Mouse (Mus musculus): ENCODE data around the gene Gm4952. TPM values are rescaled to one million over a fixed set of nuclear protein-coding genes. Genes with fewer than 3 reads are reported as not detected.
"Not testable (repeated sequence)": the region's sequence is repeated elsewhere in the genome, so short reads cannot be mapped to it uniquely, and the experiment has no call there.

Gene Gm4952
- total RNA-seq, 2 experiments from 2014 or later = not detected

- no peak for DNase-seq (ENCODE audit: low spot score)
- intact Hi-C loops (cut with DNase I) = loop anchor here (10.0 kb wide), 1 partner anchor 162 kb away; no protein-coding TSS in a partner anchor
These were observed 3.3 kb upstream of the Gm4952 start for GRCm38 (mm10) chr19:12596290-12597072.

- intact Hi-C loops (cut with DNase I) = loop anchor here (10.0 kb wide), 1 partner anchor 162 kb away; no protein-coding TSS in a partner anchor
- no peak for DNase-seq (ENCODE audit: low spot score)
These were observed 2.7 kb upstream of the Gm4952 start for GRCm38 (mm10) chr19:12597073-12597405.

GRCm38 (mm10) chr19:12598674-12599073, 1.1 kb upstream of the Gm4952 start:
- intact Hi-C loops (cut with DNase I) = loop anchor here (10.0 kb wide), 1 partner anchor 164 kb away; no protein-coding TSS in a partner anchor
- DNase-seq (ENCODE audit: low spot score) = no peak

GRCm38 (mm10) chr19:12600684-12601480, 1.1 kb downstream of the Gm4952 start:
- intact Hi-C loops (cut with DNase I) = no loop called here

GRCm38 (mm10) chr19:12608336-12608735, 8.6 kb downstream of the Gm4952 start:
- intact Hi-C loops (cut with DNase I) = no loop called here

More at GRCm38 (mm10) chr19:12600684-12601480, 1.1 kb downstream of the Gm4952 start:
- DNase-seq (ENCODE audit: low spot score) = no peak

GRCm38 (mm10) chr19:12613646-12614045, 13.9 kb downstream of the Gm4952 start:
- intact Hi-C loops (cut with DNase I) = no loop called here
- DNase-seq (ENCODE audit: low spot score) = no peak

More at GRCm38 (mm10) chr19:12608336-12608735, 8.6 kb downstream of the Gm4952 start:
- DNase-seq (ENCODE audit: low spot score) = no peak

GRCm38 (mm10) chr19:12633176-12633575, 33.4 kb downstream of the Gm4952 start, which contains the start of gene Glyat:
Gene Glyat (plus strand): TSS chr19:12633308.
- intact Hi-C loops (cut with DNase I) = no loop called here
- DNase-seq (ENCODE audit: low spot score) = no peak

- no peak for DNase-seq (ENCODE audit: low spot score)
- intact Hi-C loops (cut with DNase I) = no loop called here
These were observed 34.5 kb downstream of the Gm4952 start for GRCm38 (mm10) chr19:12634259-12634658.

- intact Hi-C loops (cut with DNase I) = no loop called here
These were observed 35.2 kb downstream of the Gm4952 start for GRCm38 (mm10) chr19:12634963-12635362.

GRCm38 (mm10) chr19:12636863-12637262, 37.1 kb downstream of the Gm4952 start:
- DNase-seq (ENCODE audit: low spot score) = no peak
- intact Hi-C loops (cut with DNase I) = no loop called here

More at GRCm38 (mm10) chr19:12634963-12635362, 35.2 kb downstream of the Gm4952 start:
- DNase-seq (ENCODE audit: low spot score) = no peak

GRCm38 (mm10) chr19:12638049-12638448, 38.3 kb downstream of the Gm4952 start:
- no peak for DNase-seq (ENCODE audit: low spot score)
- intact Hi-C loops (cut with DNase I) = no loop called here

GRCm38 (mm10) chr19:12649511-12649910, 49.7 kb downstream of the Gm4952 start:
- no peak for DNase-seq (ENCODE audit: low spot score)
- intact Hi-C loops (cut with DNase I) = no loop called here

GRCm38 (mm10) chr19:12666156-12666555, 66.4 kb downstream of the Gm4952 start:
- intact Hi-C loops (cut with DNase I) = no loop called here
- no peak for DNase-seq (ENCODE audit: low spot score)

- DNase-seq (ENCODE audit: low spot score); intact Hi-C loops (cut with DNase I): not testable (repeated sequence)
These were observed 68.8 kb downstream of the Gm4952 start for GRCm38 (mm10) chr19:12668601-12669000.

- intact Hi-C loops (cut with DNase I) = no loop called here
- no peak for DNase-seq (ENCODE audit: low spot score)
These were observed 70.4 kb downstream of the Gm4952 start, which contains the start of gene Olfr1442 for GRCm38 (mm10) chr19:12670139-12670538. Gene Olfr1442 (plus strand): TSS chr19:12670439.

GRCm38 (mm10) chr19:12671051-12671450, 71.3 kb downstream of the Gm4952 start:
- intact Hi-C loops (cut with DNase I) = no loop called here
- DNase-seq (ENCODE audit: low spot score) = no peak

- no peak for DNase-seq (ENCODE audit: low spot score)
- intact Hi-C loops (cut with DNase I) = no loop called here
These were observed 78.0 kb downstream of the Gm4952 start, which contains the start of gene Olfr1443 for GRCm38 (mm10) chr19:12677812-12678211. Gene Olfr1443 (plus strand): TSS chr19:12678112.
